Mouse (Mus musculus): Measurements from ENCODE around the gene Jarid2. TPM values are rescaled to one million over a fixed set of nuclear protein-coding genes. Genes with fewer than 3 reads are reported as not detected.
"Not testable (repeated sequence)": the region's sequence is repeated elsewhere in the genome, so short reads cannot be mapped to it uniquely, and the experiment has no call there.

Jarid2 gene
- polyA plus RNA-seq, 1 experiment from 2014 or later = 21.6 TPM

DNA sequence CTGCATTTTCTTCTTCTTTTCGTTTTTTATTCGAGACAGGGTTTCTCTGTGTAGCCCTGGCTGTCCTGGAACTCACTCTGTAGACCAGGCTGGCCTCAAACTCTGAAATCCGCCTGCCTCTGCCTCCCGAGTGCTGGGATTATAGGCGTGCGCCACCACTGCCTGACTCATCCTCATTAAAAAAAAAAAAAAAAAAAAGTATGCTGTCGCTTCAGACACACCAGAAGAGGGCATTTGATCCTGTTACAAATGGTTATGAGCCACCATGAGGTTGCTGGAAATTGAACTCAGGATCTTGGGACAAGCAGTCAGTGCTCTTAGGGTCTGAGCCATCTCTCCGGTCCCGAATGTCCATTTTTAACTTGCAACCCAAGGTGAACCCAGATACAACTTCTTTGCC is 5.8 kb upstream of the Jarid2 start:
- not testable (repeated sequence) for H3K4me3 ChIP-seq (ENCODE audit: low read length); H3K4me1 ChIP-seq (ENCODE audit: control insufficient read depth, insufficient read depth, low read length); H3K9ac ChIP-seq (ENCODE audit: low read length); ATAC-seq (replicated peaks; ENCODE audit: extremely low read depth, insufficient read depth, low FRiP score); H3K36me3 ChIP-seq (ENCODE audit: control insufficient read depth, insufficient read depth); H3K27ac ChIP-seq (ENCODE audit: low read length); H3K9me3 ChIP-seq (replicated peaks; ENCODE audit: control insufficient read depth, low read length); H3K27me3 ChIP-seq (ENCODE audit: control insufficient read depth, insufficient read depth, low read length); H3K4me2 ChIP-seq (ENCODE audit: low read depth, low read length)
- 89% methylated on average over 9 of the region's 9 CpGs for WGBS

DNA sequence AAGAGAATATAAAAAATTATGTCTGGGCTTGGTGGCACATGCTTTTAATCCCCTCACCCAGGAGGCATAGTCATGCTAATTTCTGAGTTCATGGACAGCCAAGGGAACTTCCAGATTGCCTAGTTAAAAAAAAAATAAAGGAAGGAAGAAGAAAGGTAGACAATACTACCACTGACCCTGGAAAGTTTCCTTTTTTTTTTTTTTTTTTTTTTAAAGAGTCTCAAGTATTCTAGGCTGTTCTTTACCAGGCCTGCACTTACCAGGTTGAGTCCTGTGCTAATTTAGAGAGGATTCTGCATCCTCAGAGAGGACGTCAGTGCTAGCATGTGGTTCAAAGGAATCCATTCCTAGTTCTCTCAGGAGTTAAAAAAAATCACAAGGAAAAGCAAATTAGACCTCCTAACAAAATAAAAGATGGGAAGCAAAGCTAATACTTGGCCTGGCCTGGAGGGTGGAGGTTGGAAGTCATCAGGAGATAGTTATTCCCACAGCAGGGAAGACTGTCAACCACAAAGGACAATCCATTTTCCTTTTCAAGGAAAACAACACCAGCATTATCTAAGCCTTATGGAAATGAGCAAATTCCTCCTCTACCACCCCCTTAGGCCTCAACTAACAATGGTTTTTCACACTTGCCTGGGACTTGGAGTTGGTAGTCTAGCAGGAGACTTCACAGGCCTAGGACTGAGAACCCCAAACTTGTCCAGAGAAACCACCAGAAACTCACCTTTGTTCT is 961 bp upstream of the Jarid2 start:
- Histone ChIP-seq H3K4me3 (ENCODE audit: low read length) (no peak overlapping the region), H3K9me3 (replicated peaks; ENCODE audit: control insufficient read depth, low read length) (no peaks in the 10 kb centered on the region), H3K36me3 (ENCODE audit: control insufficient read depth, insufficient read depth) (no peaks in the 10 kb centered on the region), H3K27ac (ENCODE audit: low read length) (no peak overlapping the region), H3K4me1 (ENCODE audit: control insufficient read depth, insufficient read depth, low read length) (peaks cover 12% of the 10 kb centered on the region; the same call in 1 of the 2 replicates), H3K9ac (ENCODE audit: low read length) (no peak overlapping the region), H3K4me2 (ENCODE audit: low read depth, low read length) (no peak overlapping the region), H3K27me3 (ENCODE audit: control insufficient read depth, insufficient read depth, low read length) (no peaks in the 10 kb centered on the region)
- no peak for ATAC-seq (replicated peaks; ENCODE audit: extremely low read depth, insufficient read depth, low FRiP score)
- WGBS = 72% methylated on average over 1 of the region's 1 CpGs

DNA sequence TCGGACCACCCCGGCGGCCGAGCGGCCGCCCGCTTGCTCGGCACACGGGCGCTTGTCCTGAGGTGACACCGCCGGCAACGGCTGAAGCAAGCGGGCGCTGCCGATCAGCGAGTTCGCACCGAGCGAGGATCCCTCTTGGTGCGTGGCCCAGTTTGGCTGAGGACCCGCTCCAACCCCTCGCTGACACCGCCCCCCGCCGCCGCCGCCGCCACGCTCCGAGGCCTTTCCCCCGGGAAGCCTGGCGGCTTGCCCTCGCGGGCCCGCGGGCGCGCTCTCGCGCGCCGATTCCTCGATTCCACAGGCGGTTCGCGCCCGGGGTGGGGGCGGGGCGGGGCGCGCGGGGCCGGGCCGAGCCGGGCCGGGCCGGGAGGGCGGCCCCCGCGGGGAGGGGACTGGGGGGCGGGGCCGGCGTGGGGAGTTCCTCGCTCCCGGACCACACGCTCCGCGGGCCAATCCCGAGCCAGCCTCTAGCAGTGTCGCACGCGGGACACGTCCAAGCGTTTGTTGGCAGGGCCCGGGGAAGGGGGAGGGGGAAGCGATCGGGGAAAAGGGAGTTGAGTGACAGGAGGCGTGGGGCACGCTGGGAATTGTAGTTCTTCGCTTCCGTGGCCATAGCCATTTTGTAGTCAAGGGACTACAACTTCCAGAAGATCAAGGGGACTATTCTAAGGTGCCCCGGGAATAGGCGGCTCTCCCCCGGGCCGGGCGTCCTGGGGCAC is 1.0 kb downstream of the Jarid2 start:
- Histone ChIP-seq H3K27me3 (ENCODE audit: control insufficient read depth, insufficient read depth, low read length) (no peaks in the 10 kb centered on the region), H3K27ac (ENCODE audit: low read length) (peak overlapping the region; percentile 95), H3K36me3 (ENCODE audit: control insufficient read depth, insufficient read depth) (no peaks in the 10 kb centered on the region), H3K4me3 (ENCODE audit: low read length) (peak overlapping the region; percentile 76), H3K4me2 (ENCODE audit: low read depth, low read length) (peak overlapping the region; percentile 92), H3K4me1 (ENCODE audit: control insufficient read depth, insufficient read depth, low read length) (peaks cover 24% of the 10 kb centered on the region), H3K9me3 (replicated peaks; ENCODE audit: control insufficient read depth, low read length) (no peaks in the 10 kb centered on the region), H3K9ac (ENCODE audit: low read length) (peak overlapping the region; percentile 88)
- peak; percentile 94 for ATAC-seq (replicated peaks; ENCODE audit: extremely low read depth, insufficient read depth, low FRiP score)
- WGBS = 1% methylated on average over 65 of the region's 87 CpGs

DNA sequence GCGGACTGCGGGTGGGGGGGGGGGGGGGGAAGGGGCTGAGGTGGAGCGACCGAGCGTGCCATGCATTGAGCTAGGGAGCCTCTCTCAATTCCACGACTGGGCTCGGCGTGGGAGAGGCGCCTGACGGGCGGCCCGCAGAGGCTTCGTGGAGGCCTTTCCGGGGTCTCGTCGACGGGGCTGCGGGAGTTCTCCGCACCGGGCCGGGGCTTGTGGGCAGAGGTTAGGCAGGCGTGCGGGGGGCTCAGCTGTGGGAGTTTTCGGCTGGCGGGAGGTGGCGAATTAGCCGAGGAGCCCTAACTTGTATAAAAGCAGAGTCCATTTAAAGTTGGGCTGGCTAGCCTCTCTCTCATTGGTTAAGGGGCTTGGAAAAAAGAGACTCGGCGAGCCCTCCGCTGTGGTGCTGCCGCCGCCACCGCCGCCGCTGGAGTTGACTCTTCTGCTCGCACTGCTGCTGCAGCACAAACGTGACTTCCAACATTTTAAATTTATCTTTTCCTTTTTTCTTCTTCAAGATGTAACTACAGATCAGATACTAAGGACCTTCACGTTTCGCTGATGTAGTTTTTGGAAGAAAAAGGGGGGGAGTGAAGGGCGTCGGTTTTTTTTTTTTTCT is 1.8 kb downstream of the Jarid2 start:
- Histone ChIP-seq H3K4me3 (ENCODE audit: low read length) (peak overlapping the region; percentile 76), H3K27me3 (ENCODE audit: control insufficient read depth, insufficient read depth, low read length) (no peaks in the 10 kb centered on the region), H3K4me2 (ENCODE audit: low read depth, low read length) (peak overlapping the region; percentile 83), H3K9ac (ENCODE audit: low read length) (peak overlapping the region; percentile 88), H3K9me3 (replicated peaks; ENCODE audit: control insufficient read depth, low read length) (no peaks in the 10 kb centered on the region), H3K27ac (ENCODE audit: low read length) (peak overlapping the region; percentile 95), H3K4me1 (ENCODE audit: control insufficient read depth, insufficient read depth, low read length) (peaks cover 29% of the 10 kb centered on the region), H3K36me3 (ENCODE audit: control insufficient read depth, insufficient read depth) (no peaks in the 10 kb centered on the region)
- ATAC-seq (replicated peaks; ENCODE audit: extremely low read depth, insufficient read depth, low FRiP score) = peak; percentile 66
- WGBS = under 1% methylated on average over 39 of the region's 41 CpGs

DNA sequence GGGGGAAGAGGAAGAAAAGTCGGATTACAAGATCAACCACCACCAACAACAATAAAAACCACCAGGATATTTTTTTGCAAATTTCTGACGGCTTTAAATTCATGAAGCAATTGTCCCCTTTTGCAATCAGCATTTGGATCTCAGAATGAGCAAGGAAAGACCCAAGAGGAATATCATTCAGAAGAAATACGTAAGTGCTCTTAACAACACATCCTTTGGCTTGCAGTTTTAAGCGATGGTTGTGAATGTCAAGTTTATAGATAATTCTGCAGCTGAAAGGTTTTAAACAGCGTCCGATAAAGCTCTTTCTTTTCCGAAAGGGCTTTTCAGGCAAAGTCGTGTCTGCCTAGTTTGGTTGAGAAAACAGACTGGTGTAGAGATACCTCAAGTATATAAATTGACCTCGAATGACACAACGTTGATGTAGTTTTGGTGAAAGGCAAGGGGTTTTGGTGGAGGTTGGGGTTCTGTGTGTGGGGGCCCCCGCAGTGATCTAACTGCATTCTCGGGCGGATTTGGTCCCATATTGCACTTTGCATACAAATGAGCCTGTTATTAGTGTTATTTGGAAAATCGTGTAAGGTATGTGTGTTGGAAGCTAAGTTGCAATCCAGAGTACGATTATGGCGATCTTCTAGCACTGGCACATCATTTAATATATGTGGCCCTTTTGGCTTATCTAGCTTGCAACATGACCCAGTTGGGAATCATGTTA is 2.6 kb downstream of the Jarid2 start:
- under 1% methylated on average over 16 of the region's 16 CpGs for WGBS
- H3K4me3 ChIP-seq (ENCODE audit: low read length) = peak overlapping the region; percentile 76
- H3K27me3 ChIP-seq (ENCODE audit: control insufficient read depth, insufficient read depth, low read length) = no peaks in the 10 kb centered on the region
- peak overlapping the region; percentile 88 for H3K9ac ChIP-seq (ENCODE audit: low read length)
- ATAC-seq (replicated peaks; ENCODE audit: extremely low read depth, insufficient read depth, low FRiP score) = no peak
- H3K4me2 ChIP-seq (ENCODE audit: low read depth, low read length) = peak overlapping the region; percentile 83
- peaks cover 29% of the 10 kb centered on the region for H3K4me1 ChIP-seq (ENCODE audit: control insufficient read depth, insufficient read depth, low read length)
- H3K27ac ChIP-seq (ENCODE audit: low read length) = peak overlapping the region; percentile 95
- H3K36me3 ChIP-seq (ENCODE audit: control insufficient read depth, insufficient read depth) = no peaks in the 10 kb centered on the region
- no peaks in the 10 kb centered on the region for H3K9me3 ChIP-seq (replicated peaks; ENCODE audit: control insufficient read depth, low read length)

DNA sequence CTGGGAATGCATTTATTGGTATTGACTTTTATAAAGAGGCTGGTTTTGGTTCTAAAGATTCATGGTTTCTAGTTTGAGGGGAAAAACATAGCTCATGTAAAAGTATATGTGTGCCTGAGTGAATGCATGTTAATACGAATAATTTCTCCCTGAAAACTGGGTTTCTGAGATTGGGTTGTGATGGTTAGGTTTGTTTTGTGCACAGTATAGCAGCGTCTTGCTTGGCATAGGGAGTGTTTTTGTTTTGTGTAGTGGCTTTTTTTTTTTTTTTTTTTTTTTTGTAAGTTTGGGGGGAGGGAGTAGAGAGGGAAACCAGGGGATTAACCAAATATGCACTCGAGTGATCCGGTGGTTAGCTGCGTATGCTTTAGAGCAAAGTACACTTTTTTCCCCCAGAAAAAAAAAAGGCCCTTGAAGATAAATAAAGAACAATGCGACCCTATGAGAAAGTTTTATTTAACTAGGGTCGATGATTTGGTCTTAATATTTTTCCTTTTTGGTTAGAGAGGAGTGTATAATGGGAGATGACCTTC is 3.2 kb downstream of the Jarid2 start:
- H3K4me2 ChIP-seq (ENCODE audit: low read depth, low read length) = peak overlapping the region; percentile 83
- H3K27ac ChIP-seq (ENCODE audit: low read length) = peak overlapping the region; percentile 95
- WGBS = under 1% methylated on average over 7 of the region's 7 CpGs
- no peaks in the 10 kb centered on the region for H3K36me3 ChIP-seq (ENCODE audit: control insufficient read depth, insufficient read depth)
- H3K9me3 ChIP-seq (replicated peaks; ENCODE audit: control insufficient read depth, low read length) = no peaks in the 10 kb centered on the region
- ATAC-seq (replicated peaks; ENCODE audit: extremely low read depth, insufficient read depth, low FRiP score) = no peak
- peak overlapping the region; percentile 88 for H3K9ac ChIP-seq (ENCODE audit: low read length)
- H3K27me3 ChIP-seq (ENCODE audit: control insufficient read depth, insufficient read depth, low read length) = no peaks in the 10 kb centered on the region
- peaks cover 32% of the 10 kb centered on the region for H3K4me1 ChIP-seq (ENCODE audit: control insufficient read depth, insufficient read depth, low read length)
- H3K4me3 ChIP-seq (ENCODE audit: low read length) = peak overlapping the region; percentile 76

DNA sequence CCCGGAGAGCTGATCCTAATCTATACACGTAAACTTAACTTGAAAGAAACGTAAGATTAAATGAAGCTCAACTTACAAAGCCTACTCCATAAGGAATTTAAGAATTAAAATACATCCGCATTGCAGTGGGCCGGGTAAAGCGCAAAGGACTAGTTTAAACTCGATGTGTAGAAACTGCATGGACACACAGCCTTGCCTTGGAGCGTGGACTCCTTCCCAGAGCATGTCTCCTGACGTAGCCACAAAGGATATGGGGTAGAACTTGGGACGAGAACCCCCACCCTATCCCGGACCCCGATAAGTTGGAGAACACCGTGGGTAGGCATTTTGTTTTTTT is 3.7 kb downstream of the Jarid2 start:
- Histone ChIP-seq H3K4me1 (ENCODE audit: control insufficient read depth, insufficient read depth, low read length) (peaks cover 34% of the 10 kb centered on the region), H3K27me3 (ENCODE audit: control insufficient read depth, insufficient read depth, low read length) (no peaks in the 10 kb centered on the region), H3K27ac (ENCODE audit: low read length) (peak overlapping the region; percentile 95), H3K9ac (ENCODE audit: low read length) (peak overlapping the region; percentile 88), H3K36me3 (ENCODE audit: control insufficient read depth, insufficient read depth) (no peaks in the 10 kb centered on the region), H3K4me3 (ENCODE audit: low read length) (peak overlapping the region; percentile 76), H3K9me3 (replicated peaks; ENCODE audit: control insufficient read depth, low read length) (no peaks in the 10 kb centered on the region), H3K4me2 (ENCODE audit: low read depth, low read length) (peak overlapping the region; percentile 83)
- under 1% methylated on average over 13 of the region's 13 CpGs for WGBS
- no peak for ATAC-seq (replicated peaks; ENCODE audit: extremely low read depth, insufficient read depth, low FRiP score)

DNA sequence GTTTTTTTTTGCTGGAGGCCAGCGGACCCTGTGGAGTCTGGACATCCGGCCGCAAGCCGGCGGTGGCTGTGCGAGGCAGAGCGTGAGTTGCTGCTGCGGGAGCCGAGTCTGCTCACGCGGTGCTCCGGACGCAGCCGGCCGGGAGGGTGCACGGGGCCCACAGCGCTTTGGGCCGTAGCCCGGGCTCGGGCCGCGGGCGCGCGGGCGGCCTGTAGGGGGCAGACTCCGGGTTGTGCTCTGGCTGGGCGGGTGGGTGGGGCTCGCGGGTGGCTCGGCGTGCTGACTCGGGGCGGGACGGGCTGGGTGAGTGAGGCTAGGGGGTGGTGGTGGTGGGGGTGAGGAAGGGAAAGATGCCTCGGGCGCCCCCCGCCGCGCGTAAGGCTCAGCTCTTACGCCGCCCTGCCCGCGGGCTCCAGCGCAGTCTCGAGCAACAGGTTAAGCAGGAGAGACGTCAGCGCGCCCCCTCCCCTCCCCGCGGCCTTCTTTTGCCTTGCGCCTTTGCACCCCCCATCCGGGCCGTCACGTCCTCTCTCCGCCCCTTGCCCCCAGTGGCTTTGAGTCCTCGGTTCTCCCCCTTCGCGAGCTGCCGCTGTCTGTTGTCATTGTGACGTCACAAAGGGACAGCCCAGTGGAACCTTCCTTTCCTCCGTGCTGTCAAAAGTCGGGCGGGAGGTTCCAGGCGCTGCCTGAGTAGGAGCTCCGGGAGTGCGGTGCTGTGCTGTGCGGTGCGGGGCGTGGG is 4.3 kb downstream of the Jarid2 start:
- peak; percentile 46 for ATAC-seq (replicated peaks; ENCODE audit: extremely low read depth, insufficient read depth, low FRiP score)
- Histone ChIP-seq H3K4me3 (ENCODE audit: low read length) (peak overlapping the region; percentile 76), H3K4me1 (ENCODE audit: control insufficient read depth, insufficient read depth, low read length) (peaks cover 31% of the 10 kb centered on the region), H3K27ac (ENCODE audit: low read length) (peak overlapping the region; percentile 95), H3K9ac (ENCODE audit: low read length) (peak overlapping the region; percentile 88), H3K36me3 (ENCODE audit: control insufficient read depth, insufficient read depth) (no peaks in the 10 kb centered on the region), H3K9me3 (replicated peaks; ENCODE audit: control insufficient read depth, low read length) (no peaks in the 10 kb centered on the region), H3K4me2 (ENCODE audit: low read depth, low read length) (peak overlapping the region; percentile 83), H3K27me3 (ENCODE audit: control insufficient read depth, insufficient read depth, low read length) (no peaks in the 10 kb centered on the region)
- WGBS = 0% methylated on average over 63 of the region's 71 CpGs
